Mouse (Mus musculus): Measurements from ENCODE around the gene Aktip. TPM values are rescaled to one million over a fixed set of nuclear protein-coding genes. Genes with fewer than 3 reads are reported as not detected.

The Aktip gene
- total and polyA plus RNA-seq, 2 experiments from 2014 or later: 133 TPM

DNA sequence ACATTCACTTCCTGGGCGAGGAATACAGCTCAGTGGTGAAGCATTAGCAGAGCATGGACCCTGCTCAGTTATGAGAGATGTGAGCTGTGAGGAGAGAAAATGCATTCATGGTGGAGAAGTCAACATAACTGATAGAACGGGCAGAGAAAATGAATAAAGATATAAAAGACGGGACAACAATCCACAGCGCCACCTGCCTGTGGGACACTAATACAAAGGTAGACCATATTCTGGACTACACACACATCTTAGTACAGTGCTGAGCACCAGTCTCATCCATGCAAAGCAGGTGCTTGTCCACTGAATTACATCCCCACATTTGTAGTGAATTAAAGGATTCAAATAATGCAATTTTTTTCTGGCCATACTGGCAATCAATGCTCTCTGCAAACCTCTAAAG, 82.2 kb downstream of the Aktip start:
- H3K27ac ChIP-seq (ENCODE audit: low read depth, low read length): no peak overlapping the region
- peaks cover 30% of the 10 kb centered on the region for H3K36me3 ChIP-seq (ENCODE audit: insufficient read depth, low read length)
- no peaks in the 10 kb centered on the region for H3K9me3 ChIP-seq (ENCODE audit: low read length)
- no peak overlapping the region for H3K4me2 ChIP-seq (ENCODE audit: low read depth, low read length, poor library complexity, severe bottlenecking)
- no peak overlapping the region for H3K4me3 ChIP-seq (ENCODE audit: low read depth, low read length)
- peak; percentile 25 for TF ChIP-seq CTCF (IDR thresholded peaks at IDR 0.05)
- H3K9ac ChIP-seq (replicated peaks; ENCODE audit: low read length, poor library complexity, severe bottlenecking): no peak overlapping the region
- DNase-seq (ENCODE audit: low spot score) (no peak), ATAC-seq (ENCODE audit: low FRiP score) (no peak)
- no peaks in the 10 kb centered on the region for H3K27me3 ChIP-seq (ENCODE audit: insufficient read depth, low read length)
- H3K4me1 ChIP-seq (ENCODE audit: insufficient read depth, low read length): no peaks in the 10 kb centered on the region
- WGBS: 85% methylated on average over 4 of the region's 4 CpGs

DNA sequence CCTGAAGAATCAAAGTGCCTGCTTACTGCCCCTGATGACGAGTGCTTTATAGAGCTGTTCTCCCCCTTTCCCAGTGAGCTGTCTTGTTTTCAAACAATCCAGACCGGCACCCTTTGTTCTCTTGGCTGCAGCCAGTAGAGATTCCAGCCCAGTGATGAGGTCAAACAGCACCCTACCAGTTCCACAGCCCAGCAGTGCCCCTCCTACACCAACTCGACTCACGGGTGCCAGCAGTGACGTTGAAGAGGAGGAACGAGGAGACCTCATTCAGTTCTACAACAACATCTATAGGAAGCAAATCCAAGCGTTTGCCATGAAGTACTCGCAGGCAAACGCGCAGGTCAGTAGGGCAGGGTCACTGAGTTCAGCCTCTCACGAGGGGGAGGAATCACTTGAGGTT, 84.9 kb downstream of the Aktip start:
- H3K27me3 ChIP-seq (ENCODE audit: insufficient read depth, low read length): no peaks in the 10 kb centered on the region
- WGBS: 80% methylated on average over 11 of the region's 11 CpGs
- no peak for TF ChIP-seq CTCF (IDR thresholded peaks at IDR 0.05)
- no peak overlapping the region for H3K4me3 ChIP-seq (ENCODE audit: low read depth, low read length)
- ATAC-seq (ENCODE audit: low FRiP score) (no peak), DNase-seq (ENCODE audit: low spot score) (no peak)
- no peaks in the 10 kb centered on the region for H3K4me1 ChIP-seq (ENCODE audit: insufficient read depth, low read length)
- peaks cover 21% of the 10 kb centered on the region for H3K36me3 ChIP-seq (ENCODE audit: insufficient read depth, low read length)
- H3K9ac ChIP-seq (replicated peaks; ENCODE audit: low read length, poor library complexity, severe bottlenecking): no peak overlapping the region
- no peaks in the 10 kb centered on the region for H3K9me3 ChIP-seq (ENCODE audit: low read length)
- H3K27ac ChIP-seq (ENCODE audit: low read depth, low read length): no peak overlapping the region
- H3K4me2 ChIP-seq (ENCODE audit: low read depth, low read length, poor library complexity, severe bottlenecking): no peak overlapping the region

DNA sequence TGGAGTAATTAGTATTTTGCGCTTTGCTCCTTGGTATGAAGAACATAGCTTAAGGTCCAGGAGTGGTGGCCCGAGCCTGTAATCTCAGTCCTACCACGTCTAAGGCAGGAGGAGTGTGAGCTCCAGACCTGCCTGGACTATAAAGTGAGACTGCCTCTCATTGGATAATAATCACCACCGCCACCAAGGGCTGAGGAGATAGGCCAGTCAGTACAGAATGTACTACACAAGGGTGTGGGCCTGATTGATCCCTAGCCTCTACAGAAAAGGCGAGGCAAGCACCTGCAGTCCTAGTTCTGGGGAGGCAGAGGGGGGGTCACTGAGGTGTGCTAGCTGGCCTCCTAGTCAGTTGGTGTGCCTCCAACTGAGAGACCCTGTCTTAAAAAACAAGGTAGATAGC, 85.3 kb downstream of the Aktip start:
- no peak overlapping the region for H3K4me2 ChIP-seq (ENCODE audit: low read depth, low read length, poor library complexity, severe bottlenecking)
- no peak overlapping the region for H3K4me3 ChIP-seq (ENCODE audit: low read depth, low read length)
- DNase-seq (ENCODE audit: low spot score) (no peak), ATAC-seq (ENCODE audit: low FRiP score) (no peak)
- H3K36me3 ChIP-seq (ENCODE audit: insufficient read depth, low read length): peaks cover 21% of the 10 kb centered on the region
- TF ChIP-seq CTCF (IDR thresholded peaks at IDR 0.05): no peak
- no peak overlapping the region for H3K9ac ChIP-seq (replicated peaks; ENCODE audit: low read length, poor library complexity, severe bottlenecking)
- no peaks in the 10 kb centered on the region for H3K27me3 ChIP-seq (ENCODE audit: insufficient read depth, low read length)
- H3K27ac ChIP-seq (ENCODE audit: low read depth, low read length): no peak overlapping the region
- WGBS: 95% methylated on average over 5 of the region's 5 CpGs
- no peaks in the 10 kb centered on the region for H3K9me3 ChIP-seq (ENCODE audit: low read length)
- H3K4me1 ChIP-seq (ENCODE audit: insufficient read depth, low read length): no peaks in the 10 kb centered on the region

DNA sequence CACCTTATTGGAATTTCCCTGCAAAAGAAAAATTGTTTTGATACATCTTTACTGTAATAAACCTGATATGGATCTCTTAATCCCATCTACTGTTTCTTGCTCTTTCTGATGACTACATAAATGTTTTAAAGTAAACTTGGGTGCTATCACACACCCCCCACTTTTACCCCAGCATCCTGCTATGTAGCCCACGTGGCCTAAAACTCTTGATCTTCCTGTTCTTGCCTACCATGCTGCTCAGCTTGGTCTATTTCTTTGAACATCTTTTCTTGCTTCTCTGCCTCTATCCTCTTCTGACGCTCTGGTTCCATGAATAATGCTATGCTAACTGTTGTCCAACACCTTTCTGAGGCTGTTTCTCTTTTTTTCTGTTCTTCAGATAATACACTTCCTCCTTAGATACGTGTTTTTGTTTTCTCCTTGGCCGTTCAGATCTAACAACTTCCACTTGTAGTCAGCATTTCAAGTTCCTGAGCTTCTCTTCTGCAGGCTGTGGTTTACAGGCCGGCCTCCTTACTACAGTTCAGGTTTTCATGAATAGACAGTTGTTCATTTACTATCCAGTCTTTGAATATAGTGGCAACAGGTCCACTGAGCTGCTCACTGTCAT, 87.8 kb downstream of the Aktip start:
- Histone ChIP-seq H3K4me3 (ENCODE audit: low read depth, low read length) (no peak overlapping the region), H3K4me2 (ENCODE audit: low read depth, low read length, poor library complexity, severe bottlenecking) (no peak overlapping the region), H3K27ac (ENCODE audit: low read depth, low read length) (no peak overlapping the region), H3K4me1 (ENCODE audit: insufficient read depth, low read length) (no peaks in the 10 kb centered on the region), H3K27me3 (ENCODE audit: insufficient read depth, low read length) (no peaks in the 10 kb centered on the region), H3K9ac (replicated peaks; ENCODE audit: low read length, poor library complexity, severe bottlenecking) (no peak overlapping the region), H3K9me3 (ENCODE audit: low read length) (no peaks in the 10 kb centered on the region), H3K36me3 (ENCODE audit: insufficient read depth, low read length) (peaks cover 20% of the 10 kb centered on the region)
- ATAC-seq (ENCODE audit: low FRiP score) (no peak), DNase-seq (ENCODE audit: low spot score) (no peak)
- TF ChIP-seq CTCF (IDR thresholded peaks at IDR 0.05): no peak
- WGBS: 90% methylated on average over 5 of the region's 5 CpGs

DNA sequence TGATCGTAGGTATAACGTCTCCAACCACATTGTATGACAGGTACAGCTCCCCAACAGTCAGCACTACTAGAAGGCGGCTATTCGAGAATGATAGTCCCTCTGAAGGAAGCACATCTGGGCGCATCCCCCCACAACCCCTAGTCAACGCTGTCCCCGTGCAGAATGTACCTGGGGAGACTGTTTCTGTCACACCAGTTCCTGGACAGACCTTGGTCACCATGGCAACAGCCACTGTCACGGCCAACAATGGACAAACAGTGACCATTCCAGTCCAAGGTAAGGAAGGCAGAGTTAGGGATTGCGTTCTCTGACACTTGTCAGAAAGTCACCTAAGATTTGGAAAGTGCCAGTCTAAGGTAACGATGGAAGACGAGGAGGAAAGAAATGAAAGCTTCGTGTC, 93.5 kb downstream of the Aktip start:
- TF ChIP-seq CTCF (IDR thresholded peaks at IDR 0.05): no peak
- H3K27me3 ChIP-seq (ENCODE audit: insufficient read depth, low read length): no peaks in the 10 kb centered on the region
- DNase-seq (ENCODE audit: low spot score) (no peak), ATAC-seq (ENCODE audit: low FRiP score) (no peak)
- H3K36me3 ChIP-seq (ENCODE audit: insufficient read depth, low read length): peaks cover 17% of the 10 kb centered on the region
- H3K9ac ChIP-seq (replicated peaks; ENCODE audit: low read length, poor library complexity, severe bottlenecking): no peak overlapping the region
- 91% methylated on average over 12 of the region's 12 CpGs for WGBS
- H3K27ac ChIP-seq (ENCODE audit: low read depth, low read length): no peak overlapping the region
- H3K9me3 ChIP-seq (ENCODE audit: low read length): no peaks in the 10 kb centered on the region
- H3K4me1 ChIP-seq (ENCODE audit: insufficient read depth, low read length): no peaks in the 10 kb centered on the region
- no peak overlapping the region for H3K4me3 ChIP-seq (ENCODE audit: low read depth, low read length)
- H3K4me2 ChIP-seq (ENCODE audit: low read depth, low read length, poor library complexity, severe bottlenecking): no peak overlapping the region

DNA sequence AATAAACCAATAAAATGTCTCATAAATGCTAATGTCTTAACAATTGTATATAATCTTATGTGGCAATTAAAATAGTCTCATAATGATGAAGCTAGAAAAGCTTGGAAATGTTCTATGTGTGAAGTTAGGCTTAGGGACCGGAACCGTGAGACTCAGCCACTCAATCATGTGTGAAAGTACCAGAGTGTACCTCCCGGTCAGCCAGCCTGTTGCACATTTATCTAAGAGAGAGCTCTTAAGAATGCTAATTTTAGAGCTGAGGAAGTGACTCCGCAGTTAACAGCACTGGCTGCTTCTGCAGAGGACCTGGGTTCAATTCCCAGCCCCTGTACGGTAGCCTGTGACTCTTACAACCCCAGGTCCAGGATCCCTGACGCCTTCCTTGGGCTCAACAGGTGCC, 101.7 kb downstream of the Aktip start:
- Histone ChIP-seq H3K9ac (replicated peaks; ENCODE audit: low read length, poor library complexity, severe bottlenecking) (no peak overlapping the region), H3K27me3 (ENCODE audit: insufficient read depth, low read length) (no peaks in the 10 kb centered on the region), H3K36me3 (ENCODE audit: insufficient read depth, low read length) (peaks cover 28% of the 10 kb centered on the region), H3K4me1 (ENCODE audit: insufficient read depth, low read length) (no peaks in the 10 kb centered on the region), H3K4me3 (ENCODE audit: low read depth, low read length) (no peak overlapping the region), H3K4me2 (ENCODE audit: low read depth, low read length, poor library complexity, severe bottlenecking) (no peak overlapping the region), H3K9me3 (ENCODE audit: low read length) (no peaks in the 10 kb centered on the region), H3K27ac (ENCODE audit: low read depth, low read length) (no peak overlapping the region)
- 92% methylated on average over 6 of the region's 6 CpGs for WGBS
- no peak for TF ChIP-seq CTCF (IDR thresholded peaks at IDR 0.05)
- no peak for DNase-seq (ENCODE audit: low spot score)
- no peak for ATAC-seq (ENCODE audit: low FRiP score)

Data from midbrain, postnatal 0 days (tissue).